Mouse (Mus musculus) forebrain, postnatal 0 days (tissue): ENCODE measurements around the gene Mad1l1. TPM values are rescaled to one million over a fixed set of nuclear protein-coding genes. Genes with fewer than 3 reads are reported as not detected.
A peak's percentile ranks its signal among the peaks of the same experiment; 100 is the strongest.

Source experiments
- ATAC-seq: fragments of 200-750 bp; cut with Nextera tagmentation; 2 replicates; pipeline ENCODE4 v1.8.0; 2017; ENCODE audit warnings: mild to moderate bottlenecking, moderate library complexity
- DNase-seq: peaks from one replicate; pipeline ENCODE4 v3.0.0-alpha.2; 2015
- H3K27ac ChIP-seq: fragments of 300-500 bp; sonication (generic); 2 replicates; pipeline ENCODE4 v1.5.1; 2014; ENCODE audit warnings: low read depth, mild to moderate bottlenecking, antibody characterized with exemption, low read length, moderate library complexity, mixed read lengths
- H3K27me3 ChIP-seq: fragments of 300-500 bp; sonication (generic); 2 replicates; pipeline ENCODE4 v1.6.1; 2014; ENCODE audit warnings: mild to moderate bottlenecking, low read length, mixed read lengths; ENCODE audit not compliant: insufficient read depth
- H3K36me3 ChIP-seq: fragments of 300-500 bp; sonication (generic); 2 replicates; pipeline ENCODE4 v1.6.1; 2014; ENCODE audit warnings: mild to moderate bottlenecking, moderate library complexity; ENCODE audit not compliant: insufficient read depth
- H3K4me1 ChIP-seq: fragments of 300-500 bp; sonication (generic); 2 replicates; pipeline ENCODE4 v1.6.1; 2014; ENCODE audit warnings: antibody characterized with exemption; ENCODE audit not compliant: insufficient read depth
- H3K4me2 ChIP-seq: fragments of 300-500 bp; sonication (generic); 2 replicates; pipeline ENCODE4 v1.6.1; 2014; ENCODE audit warnings: low read depth, mild to moderate bottlenecking, moderate library complexity
- H3K4me3 ChIP-seq: fragments of 300-500 bp; sonication (generic); 2 replicates; pipeline ENCODE4 v1.5.1; 2014; ENCODE audit warnings: low read depth, low read length, mixed read lengths
- H3K9ac ChIP-seq: fragments of 300-500 bp; sonication (generic); 2 replicates; pipeline ENCODE4 v1.6.1; 2014; ENCODE audit warnings: mild to moderate bottlenecking
- H3K9me3 ChIP-seq: fragments of 300-500 bp; sonication (generic); 2 replicates; pipeline ENCODE4 v1.6.1; 2016; ENCODE audit warnings: low read length
- CTCF ChIP-seq: sonication (generic); IDR thresholded peaks from 2 replicates; pipeline ENCODE4 v1.5.1; 2016; ENCODE audit warnings: antibody characterized with exemption, control low read depth, low read depth
- WGBS: fragments of 180-500 bp; shearing (Covaris S2); extraction: QIAGEN DNeasy Blood & Tissue Kit; methylation state at CpG from one replicate; pipeline ENCODE4 v1.1.7; 2014; 5-methylcytosine and 5-hydroxymethylcytosine counted together
- polyA plus RNA-seq: library from polyadenylated mRNA; unstranded; fragments of >200 nt; fragmentation: Nextera tagmentation; extraction: Ambion mirVana; gene quantifications from 2 replicates; pipeline ENCODE4 v1.2.1, GENCODE M21; 2015
- total RNA-seq: library from RNA; depleted of rRNA; stranded (reverse); fragments of >200 nt; gene quantifications from 2 replicates; pipeline ENCODE4 v1.2.3, GENCODE M21; 2014

The Mad1l1 gene
- total and polyA plus RNA-seq, 2 experiments from 2014 or later, result 21.3 to 29.5 TPM

GRCm38 (mm10) chr5:140282376-140282775, 39.0 kb downstream of the Mad1l1 start:
- H3K27me3 ChIP-seq, result no peaks in the 10 kb centered on the region
- H3K36me3 ChIP-seq, result no peaks in the 10 kb centered on the region
- TF ChIP-seq CTCF, result no peak
- H3K9ac ChIP-seq, result no peak overlapping the region
- no peak overlapping the region for H3K4me2 ChIP-seq
- 69% methylated on average over 8 of the region's 8 CpGs for WGBS
- H3K4me3 ChIP-seq, result no peak overlapping the region
- no peaks in the 10 kb centered on the region for H3K9me3 ChIP-seq
- ATAC-seq (no peak), DNase-seq (no peak)
- H3K4me1 ChIP-seq, result no peaks in the 10 kb centered on the region
- no peak overlapping the region for H3K27ac ChIP-seq

DNA sequence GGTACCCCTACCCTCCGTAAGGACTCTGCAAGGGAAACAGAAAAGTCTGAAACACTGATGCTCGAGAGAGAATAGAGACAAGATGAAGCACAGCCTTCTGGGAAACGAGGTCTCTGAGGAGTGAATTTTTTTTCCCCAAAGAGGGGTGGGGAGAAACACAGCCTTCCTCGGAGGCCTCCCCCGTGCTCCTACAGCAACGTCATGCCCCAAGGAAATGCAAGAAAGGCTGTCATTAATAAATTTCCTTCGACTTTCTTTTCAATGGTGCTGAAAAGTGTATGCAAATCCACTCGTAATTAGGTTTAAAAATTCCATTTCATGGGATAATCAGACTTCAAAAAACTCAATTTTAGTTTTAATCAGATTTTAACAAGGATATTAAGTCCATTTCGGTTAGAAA, 41.1 kb downstream of the Mad1l1 start:
- Histone ChIP-seq H3K27ac (no peak overlapping the region), H3K4me3 (no peak overlapping the region), H3K27me3 (no peaks in the 10 kb centered on the region), H3K9me3 (no peaks in the 10 kb centered on the region), H3K9ac (no peak overlapping the region), H3K4me1 (no peaks in the 10 kb centered on the region), H3K4me2 (no peak overlapping the region), H3K36me3 (no peaks in the 10 kb centered on the region)
- TF ChIP-seq CTCF, result no peak
- WGBS, result 36% methylated on average over 9 of the region's 9 CpGs
- DNase-seq, result no peak
- ATAC-seq, result peak; percentile 72; the same call in 1 of the 2 replicates

DNA sequence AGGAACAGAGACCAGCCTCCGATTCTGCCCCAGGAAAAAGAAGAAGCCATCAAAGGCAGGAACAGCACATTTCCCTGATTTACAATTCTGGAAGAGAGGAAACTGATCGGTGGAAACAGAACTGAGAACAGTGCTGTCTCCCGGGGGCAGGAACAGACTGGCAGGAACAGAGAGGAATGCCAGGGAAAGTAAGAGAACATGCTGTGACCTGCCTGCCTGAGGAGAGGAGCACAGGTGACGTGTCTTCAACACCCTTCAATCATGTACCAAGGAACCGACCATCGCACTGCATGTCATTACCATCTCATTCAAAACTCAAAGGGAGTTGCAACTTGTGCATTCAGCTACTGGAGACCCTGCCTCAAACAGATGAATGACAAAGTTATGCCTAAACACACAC, 44.6 kb downstream of the Mad1l1 start:
- no peak for DNase-seq
- H3K9ac ChIP-seq, result no peak overlapping the region
- H3K27ac ChIP-seq, result no peak overlapping the region
- 59% methylated on average over 6 of the region's 6 CpGs for WGBS
- TF ChIP-seq CTCF, result no peak
- H3K4me2 ChIP-seq, result no peak overlapping the region
- no peaks in the 10 kb centered on the region for H3K4me1 ChIP-seq
- peak; percentile 78 for ATAC-seq
- no peaks in the 10 kb centered on the region for H3K36me3 ChIP-seq
- no peaks in the 10 kb centered on the region for H3K9me3 ChIP-seq
- H3K4me3 ChIP-seq, result no peak overlapping the region
- no peaks in the 10 kb centered on the region for H3K27me3 ChIP-seq

DNA sequence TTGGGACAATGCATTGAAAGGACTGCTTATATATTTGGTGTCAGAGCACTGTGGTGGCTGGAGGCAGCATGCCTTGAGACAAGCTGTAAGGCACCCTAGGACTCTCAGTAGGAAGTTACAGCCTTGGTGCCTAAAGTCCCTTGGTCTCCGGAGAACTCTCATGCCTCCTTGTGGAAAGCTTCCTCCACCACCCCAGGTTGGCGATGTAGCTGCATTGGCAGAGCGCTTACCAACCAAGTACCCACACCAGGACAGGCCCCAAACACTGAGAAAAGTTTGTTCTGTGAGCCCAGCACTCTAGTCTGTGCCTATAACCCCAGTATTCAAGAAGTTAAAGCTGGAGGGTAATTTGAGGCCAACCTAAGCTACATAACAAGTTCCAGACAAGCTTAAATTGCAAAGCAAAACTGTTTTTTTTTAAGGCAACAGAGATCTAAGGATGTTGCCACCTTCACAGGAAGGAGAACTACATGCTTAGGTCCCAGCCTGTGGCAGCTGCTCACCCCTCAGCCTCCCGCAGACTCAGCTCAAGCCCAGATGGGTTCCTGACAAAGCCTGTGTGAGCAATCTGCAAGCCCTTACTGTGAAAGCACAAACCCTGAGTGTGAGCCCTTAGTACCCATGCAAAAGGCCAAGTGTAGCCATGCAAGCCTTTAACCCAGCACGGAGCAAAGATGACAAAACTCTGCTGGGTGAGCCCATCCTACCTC, 50.2 kb downstream of the Mad1l1 start:
- ATAC-seq (no peak), DNase-seq (no peak)
- Histone ChIP-seq H3K9ac (no peak overlapping the region), H3K27me3 (no peaks in the 10 kb centered on the region), H3K4me1 (no peaks in the 10 kb centered on the region), H3K36me3 (no peaks in the 10 kb centered on the region), H3K4me2 (no peak overlapping the region), H3K4me3 (no peak overlapping the region), H3K27ac (no peak overlapping the region), H3K9me3 (no peaks in the 10 kb centered on the region)
- WGBS, result 86% methylated on average over 5 of the region's 5 CpGs
- TF ChIP-seq CTCF, result peak; percentile 9; the same call in 1 of the 2 replicates

DNA sequence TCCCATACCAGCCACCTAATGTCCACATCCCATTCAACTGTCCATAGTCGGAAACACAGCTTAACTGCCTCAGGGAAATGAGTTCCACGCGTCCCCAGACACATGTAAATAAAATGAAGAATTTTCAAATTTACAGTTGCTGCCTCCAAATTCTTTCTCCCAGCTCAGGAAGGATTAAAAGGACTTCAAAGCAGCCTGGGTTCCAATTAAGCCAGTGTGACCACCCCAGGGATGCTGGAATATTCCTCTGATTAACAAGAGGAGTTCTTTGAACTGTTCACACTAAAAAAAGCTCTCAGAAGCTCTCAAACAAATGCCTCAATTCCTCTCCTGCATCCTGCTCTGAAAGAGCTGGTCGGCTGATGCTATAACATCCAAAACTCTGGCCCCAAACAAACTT, 53.0 kb downstream of the Mad1l1 start:
- ATAC-seq, result no peak
- WGBS, result 33% methylated on average over 4 of the region's 4 CpGs

DNA sequence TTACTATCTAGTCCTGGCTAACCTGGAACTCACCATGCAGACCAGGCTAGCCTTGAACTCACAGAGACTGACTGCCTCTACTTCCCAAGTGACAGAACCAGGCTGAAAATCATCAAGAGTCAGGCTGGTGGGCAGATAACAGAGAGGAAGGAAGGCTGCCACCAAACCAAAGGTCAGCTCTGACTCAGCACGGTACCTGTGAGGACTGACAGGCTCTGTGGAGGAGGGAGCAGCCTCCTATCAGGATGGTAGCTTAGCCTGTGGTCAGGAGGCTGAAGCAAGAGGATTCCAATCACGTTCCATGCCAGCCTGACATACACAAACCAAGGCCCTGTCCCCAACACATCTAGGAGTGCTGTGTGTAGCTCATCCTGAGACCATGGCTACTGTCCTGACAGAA, 54.3 kb downstream of the Mad1l1 start:
- Histone ChIP-seq H3K4me2 (no peak overlapping the region), H3K27me3 (no peaks in the 10 kb centered on the region), H3K9me3 (no peaks in the 10 kb centered on the region), H3K9ac (no peak overlapping the region), H3K4me3 (no peak overlapping the region), H3K36me3 (no peaks in the 10 kb centered on the region), H3K4me1 (peaks cover 16% of the 10 kb centered on the region), H3K27ac (no peak overlapping the region)
- DNase-seq (no peak), ATAC-seq (no peak)
- WGBS, result 91% methylated on average over 2 of the region's 2 CpGs
- TF ChIP-seq CTCF, result no peak

More for the DNA sequence above, 53.0 kb downstream of the Mad1l1 start:
- no peaks in the 10 kb centered on the region for H3K27me3 ChIP-seq
- no peaks in the 10 kb centered on the region for H3K9me3 ChIP-seq
- H3K36me3 ChIP-seq, result no peaks in the 10 kb centered on the region
- DNase-seq, result no peak
- no peak overlapping the region for H3K27ac ChIP-seq
- no peak overlapping the region for H3K4me2 ChIP-seq
- H3K4me3 ChIP-seq, result no peak overlapping the region
- H3K9ac ChIP-seq, result no peak overlapping the region
- H3K4me1 ChIP-seq, result peaks cover 16% of the 10 kb centered on the region
- no peak for TF ChIP-seq CTCF

DNA sequence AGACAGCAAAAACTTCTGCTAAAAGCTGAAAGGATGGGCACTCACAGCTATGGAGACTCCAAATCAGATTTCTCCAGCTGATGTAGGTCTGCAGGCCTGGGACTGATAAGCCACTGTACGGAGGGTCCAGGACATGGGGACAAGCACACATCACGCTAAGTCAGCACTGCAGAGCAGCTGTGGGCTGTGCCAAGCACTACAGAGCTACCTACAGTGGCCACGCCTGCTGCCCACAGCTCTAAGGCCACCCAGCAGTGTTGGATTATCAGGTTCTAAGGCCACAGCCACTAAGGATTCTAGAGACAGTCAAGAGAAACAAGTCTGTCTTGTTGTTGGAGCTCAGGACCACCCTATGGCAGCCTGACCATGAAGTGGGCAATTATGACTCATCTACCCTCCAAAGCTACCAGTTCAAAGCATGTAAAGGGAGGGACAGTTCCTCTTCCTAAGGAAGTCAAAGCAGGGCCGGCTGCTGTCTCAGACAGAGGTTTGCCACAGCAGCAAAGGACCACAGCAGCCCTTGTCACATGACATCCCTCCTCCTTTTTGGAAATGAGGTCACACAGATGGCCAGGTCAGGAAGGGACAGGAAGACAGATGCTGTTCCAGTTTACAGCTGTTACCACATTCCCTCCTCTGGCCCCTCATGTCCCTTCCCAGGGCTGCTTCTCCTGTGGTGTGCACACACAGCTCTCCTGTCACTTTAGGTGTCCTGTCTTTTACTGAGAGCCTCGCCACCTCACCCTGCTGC, 56.4 kb downstream of the Mad1l1 start:
- ATAC-seq (no peak), DNase-seq (no peak)
- Histone ChIP-seq H3K27ac (peak overlapping the region; percentile 46), H3K9me3 (no peaks in the 10 kb centered on the region), H3K27me3 (no peaks in the 10 kb centered on the region), H3K36me3 (no peaks in the 10 kb centered on the region), H3K4me2 (no peak overlapping the region), H3K4me1 (peaks cover 16% of the 10 kb centered on the region), H3K4me3 (no peak overlapping the region), H3K9ac (no peak overlapping the region)
- 72% methylated on average over 5 of the region's 5 CpGs for WGBS
- TF ChIP-seq CTCF, result no peak
